Mouse (Mus musculus): ENCODE data around the gene Umps.
A peak's percentile ranks its signal among the peaks of the same experiment; 100 is the strongest.

Gene Umps

GRCm38 (mm10) chr16:33928788-33929462 is 37.9 kb downstream of the Umps start:
- DNase-seq: peak; percentile 39

GRCm38 (mm10) chr16:33927263-33927824 is 39.5 kb downstream of the Umps start:
- DNase-seq: peak; percentile 54

- DNase-seq: no peak
Measured at GRCm38 (mm10) chr16:33923758-33924157, 43.1 kb downstream of the Umps start.

- no peak for DNase-seq
Measured at GRCm38 (mm10) chr16:33923001-33923316, 43.9 kb downstream of the Umps start.

GRCm38 (mm10) chr16:33922111-33923000 is 44.5 kb downstream of the Umps start:
- peak; percentile 40 for DNase-seq

GRCm38 (mm10) chr16:33921514-33921913 is 45.3 kb downstream of the Umps start:
- no peak for DNase-seq

- no peak for DNase-seq
Measured at GRCm38 (mm10) chr16:33917926-33918325, 48.9 kb downstream of the Umps start.

GRCm38 (mm10) chr16:33917390-33917789 is 49.4 kb downstream of the Umps start:
- no peak for DNase-seq

- DNase-seq: peak; percentile 79
Measured at GRCm38 (mm10) chr16:33916473-33917251, 50.2 kb downstream of the Umps start.

- no peak for DNase-seq
Measured at GRCm38 (mm10) chr16:33914997-33915396, 51.8 kb downstream of the Umps start.

- no peak for DNase-seq
Measured at GRCm38 (mm10) chr16:33908239-33908638, 58.6 kb downstream of the Umps start.
